Mouse (Mus musculus) ovary, postnatal 14 days (tissue): ENCODE measurements around the gene Med12.

Source experiments
- DNase-seq: peaks from one replicate; pipeline ENCODE4 v3.0.0; 2022; ENCODE audit warnings: low spot score

Med12 gene

DNA sequence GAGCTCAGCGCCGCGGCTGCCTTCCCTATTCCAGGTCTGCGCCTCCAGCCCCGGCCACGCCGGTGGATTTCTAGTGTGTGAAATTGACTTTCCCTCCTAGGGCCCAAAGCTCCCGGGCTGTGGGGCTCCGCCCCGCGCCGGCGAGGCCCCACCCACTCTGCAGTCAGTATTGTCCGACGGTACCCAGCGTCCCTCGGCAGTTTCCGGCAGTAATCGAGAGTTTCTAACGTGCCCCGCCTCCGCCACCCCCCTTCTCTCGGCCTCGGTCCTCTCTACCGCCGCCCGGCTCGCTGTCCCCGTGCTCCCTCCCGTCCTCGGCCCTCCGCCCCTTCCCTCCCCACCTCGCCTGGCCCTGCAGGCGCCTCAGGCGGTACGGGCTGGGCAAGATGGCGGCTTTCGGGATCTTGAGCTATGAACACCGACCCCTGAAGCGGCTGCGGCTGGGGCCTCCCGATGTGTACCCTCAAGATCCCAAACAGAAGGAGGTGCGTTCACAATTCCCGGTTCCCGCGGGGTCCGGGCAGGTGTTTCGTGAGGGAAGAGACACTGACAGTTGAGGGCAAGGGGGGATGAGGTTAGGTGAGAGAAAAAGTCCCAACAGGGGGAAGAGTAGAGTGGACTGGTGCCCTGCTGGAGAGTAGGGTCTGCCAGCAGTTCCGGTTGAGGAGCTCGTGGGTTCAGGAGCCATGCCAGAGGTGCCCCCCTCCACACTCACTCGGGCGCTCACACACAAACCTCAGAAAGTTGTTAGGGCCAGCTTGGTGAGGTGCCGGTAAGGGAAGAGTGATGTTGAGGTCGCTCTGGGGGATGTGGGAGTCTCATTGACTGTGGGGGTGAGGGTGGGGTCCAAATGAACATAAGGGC is at the start of gene Med12:
Med12 (plus strand) TSS at position 156 of the 864 bp plus-strand sequence.
- peak; percentile 69 for DNase-seq

DNA sequence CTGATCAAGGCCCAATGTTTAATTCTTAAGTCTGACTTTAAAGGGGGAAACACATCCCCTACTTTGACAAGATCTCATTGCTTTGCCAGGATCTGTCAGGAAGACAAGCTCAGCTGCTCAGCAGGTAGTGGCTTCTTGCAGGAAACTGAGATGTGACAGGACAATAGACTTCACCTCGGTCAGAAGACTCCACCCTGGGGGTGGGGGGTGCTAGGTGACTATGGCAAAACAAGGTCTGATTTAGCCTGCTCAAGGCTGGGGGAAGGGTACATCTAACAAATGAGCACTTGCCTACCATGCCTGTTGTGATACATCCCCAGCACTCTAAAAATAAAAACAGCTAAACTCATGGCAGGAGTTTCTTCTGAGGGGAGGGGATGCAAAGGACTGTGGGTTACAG is 28.8 kb upstream of the Med12 start:
- DNase-seq: no peak

DNA sequence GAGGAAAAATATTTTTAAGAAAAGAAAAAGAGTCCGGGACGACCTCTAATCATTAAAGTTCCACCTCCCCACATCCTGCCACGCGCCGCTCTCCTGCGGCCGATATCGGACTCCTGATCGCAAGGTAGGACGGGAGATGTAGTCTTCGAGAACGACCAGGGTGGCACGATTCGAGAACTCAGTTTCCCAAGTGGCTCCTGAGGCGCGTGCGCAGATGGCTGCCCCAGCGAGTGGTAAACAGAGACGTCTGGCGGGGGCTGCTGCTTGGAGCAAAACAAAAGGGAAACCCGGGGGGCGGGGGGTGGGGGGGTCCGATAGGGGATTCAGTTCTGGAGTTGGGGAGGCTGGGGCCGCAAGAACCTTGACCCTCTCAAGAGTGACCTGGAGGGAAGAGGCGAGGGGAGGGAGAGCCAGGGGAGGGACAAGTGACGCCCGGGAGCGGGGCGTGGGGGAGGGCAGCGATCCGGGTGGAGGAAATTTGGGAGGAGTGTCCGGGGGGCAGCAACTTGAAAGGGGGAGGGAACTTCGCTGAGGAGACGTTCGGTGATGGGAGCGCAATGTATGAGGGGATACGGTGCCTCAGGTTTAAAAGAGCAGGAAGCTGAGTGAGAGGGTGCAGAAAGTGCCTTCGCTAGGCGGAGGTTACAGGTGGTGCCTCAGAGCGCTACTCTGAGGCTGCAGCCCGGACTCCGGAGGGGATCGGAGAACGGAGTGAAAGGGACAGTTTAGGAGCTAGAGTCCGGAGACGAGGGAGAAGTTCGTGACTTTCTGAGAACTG is 19.7 kb upstream of the Med12 start, which contains the start of gene Foxo4:
Foxo4 (plus strand) TSS at position 577 of the 778 bp plus-strand sequence.
- peak; percentile 64 for DNase-seq

DNA sequence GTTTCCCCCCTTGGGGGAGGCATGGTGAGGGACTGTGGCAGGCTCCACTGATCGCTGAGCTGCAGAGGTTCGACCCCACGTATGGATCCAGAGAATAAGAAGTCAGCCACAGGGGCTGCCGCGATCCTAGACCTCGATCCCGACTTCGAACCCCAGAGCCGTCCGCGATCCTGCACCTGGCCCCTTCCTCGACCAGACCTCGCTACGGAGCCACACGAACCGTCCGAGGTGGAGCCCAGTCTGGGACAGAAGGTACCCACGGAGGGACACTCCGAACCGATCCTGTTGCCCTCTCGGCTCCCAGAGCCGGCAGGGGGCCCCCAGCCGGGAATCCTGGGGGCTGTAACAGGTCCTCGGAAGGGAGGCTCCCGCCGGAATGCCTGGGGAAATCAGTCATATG is 19.1 kb upstream of the Med12 start:
- DNase-seq: no peak

DNA sequence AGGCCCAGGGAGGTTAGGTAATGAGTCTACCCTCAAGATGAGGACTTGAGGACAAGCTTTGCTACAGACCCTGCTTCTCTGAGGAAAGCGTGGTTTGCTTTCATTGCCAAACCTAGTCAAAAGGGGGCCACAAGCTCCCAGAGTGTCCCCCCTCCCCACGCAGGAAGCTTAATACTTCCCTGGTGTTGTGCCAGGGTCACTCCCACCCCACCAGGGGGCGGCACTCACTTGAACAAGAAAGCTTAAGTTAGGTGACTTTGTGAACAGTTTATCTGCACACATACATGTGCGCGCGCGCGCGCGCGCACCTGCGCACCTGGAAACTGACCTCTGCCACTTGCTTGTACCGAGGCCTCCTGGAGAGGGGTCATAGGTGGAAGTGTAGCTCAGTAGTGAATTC is 17.2 kb upstream of the Med12 start:
- no peak for DNase-seq

DNA sequence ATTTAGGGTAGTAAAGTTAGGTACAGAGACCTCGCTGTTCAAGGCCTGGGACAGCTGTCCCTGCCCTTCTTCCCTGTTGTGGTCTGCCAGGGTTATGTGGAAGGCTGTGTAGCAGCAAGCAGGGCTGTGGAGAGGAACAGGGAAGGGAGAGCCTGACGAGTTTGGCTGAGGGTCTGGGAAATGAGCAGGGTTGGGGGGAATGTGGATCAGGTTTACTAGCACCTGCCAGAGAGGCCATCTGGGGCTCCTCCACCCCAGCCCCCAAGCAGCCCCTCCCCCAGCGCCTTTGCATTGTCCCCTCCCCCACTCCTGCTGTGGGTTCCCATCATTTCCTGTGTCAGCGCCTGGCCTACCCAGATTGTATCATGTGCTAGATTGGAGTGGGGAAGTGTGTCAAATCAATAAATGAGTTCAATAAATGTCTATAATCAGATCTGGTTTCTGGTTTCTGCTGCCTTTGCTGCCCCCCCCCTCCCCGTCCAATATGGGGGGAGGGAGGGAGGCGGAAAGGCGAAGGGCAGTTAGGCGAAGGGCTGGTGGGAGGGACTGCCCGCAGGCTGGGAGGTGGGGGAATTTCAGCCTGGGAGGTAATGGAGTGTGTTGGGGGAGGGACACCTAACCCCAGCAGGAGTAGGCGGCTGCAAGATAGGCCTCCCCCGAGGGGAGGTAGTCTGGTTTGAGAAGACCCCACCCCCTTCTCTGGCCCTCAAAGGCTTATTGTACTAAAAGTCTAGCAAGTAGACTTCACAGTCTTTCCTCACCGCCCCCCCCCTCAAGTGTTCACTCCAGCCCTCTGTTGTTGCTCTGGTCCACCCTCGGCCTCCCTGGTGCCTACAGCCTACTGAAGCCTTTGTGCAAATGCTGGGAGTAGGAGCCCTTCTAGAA is 13.1 kb upstream of the Med12 start:
- DNase-seq: no peak

DNA sequence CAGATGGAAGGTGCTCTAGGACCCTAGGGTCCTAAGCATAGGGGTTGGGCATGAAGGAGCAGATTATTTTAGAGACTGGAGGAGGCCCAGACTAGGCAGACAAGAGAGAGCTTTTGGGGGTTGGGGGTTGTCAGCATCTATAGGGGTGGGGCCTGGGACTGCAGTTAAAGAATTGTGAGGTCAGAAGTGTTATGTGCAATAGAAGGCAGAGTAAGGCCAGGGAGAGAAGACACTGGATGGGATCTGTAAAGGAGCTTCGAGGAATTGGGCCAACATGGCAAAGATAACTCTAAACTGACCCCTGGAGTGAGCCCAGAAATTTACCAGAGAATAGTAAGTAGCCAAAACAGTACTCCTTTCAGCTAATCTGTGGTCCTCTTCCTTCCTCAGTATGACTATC is 9.9 kb upstream of the Med12 start, which contains the start of gene Gm614:
Gm614 (minus strand) TSS at position 101 of the 400 bp plus-strand sequence.
- DNase-seq: no peak

DNA sequence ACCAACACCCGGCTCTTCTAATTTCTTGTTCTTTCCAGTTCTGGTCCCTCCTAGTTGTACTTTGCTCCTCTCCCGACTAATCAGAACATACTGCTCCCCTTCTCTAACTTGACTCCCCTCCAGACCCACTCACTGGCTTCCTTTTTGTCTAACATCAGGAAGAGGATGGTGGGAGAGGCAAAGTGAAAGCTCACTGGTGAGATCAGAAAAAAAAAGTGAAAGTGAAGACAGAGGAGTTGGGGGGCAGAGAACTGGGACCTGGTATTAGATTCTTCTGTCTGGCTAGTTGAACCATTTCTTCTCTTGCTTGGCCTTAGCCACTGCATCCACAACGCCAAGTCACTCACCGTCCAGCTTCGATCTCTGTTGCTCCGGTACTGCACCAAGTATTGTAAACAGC is 7.2 kb upstream of the Med12 start:
- no peak for DNase-seq

DNA sequence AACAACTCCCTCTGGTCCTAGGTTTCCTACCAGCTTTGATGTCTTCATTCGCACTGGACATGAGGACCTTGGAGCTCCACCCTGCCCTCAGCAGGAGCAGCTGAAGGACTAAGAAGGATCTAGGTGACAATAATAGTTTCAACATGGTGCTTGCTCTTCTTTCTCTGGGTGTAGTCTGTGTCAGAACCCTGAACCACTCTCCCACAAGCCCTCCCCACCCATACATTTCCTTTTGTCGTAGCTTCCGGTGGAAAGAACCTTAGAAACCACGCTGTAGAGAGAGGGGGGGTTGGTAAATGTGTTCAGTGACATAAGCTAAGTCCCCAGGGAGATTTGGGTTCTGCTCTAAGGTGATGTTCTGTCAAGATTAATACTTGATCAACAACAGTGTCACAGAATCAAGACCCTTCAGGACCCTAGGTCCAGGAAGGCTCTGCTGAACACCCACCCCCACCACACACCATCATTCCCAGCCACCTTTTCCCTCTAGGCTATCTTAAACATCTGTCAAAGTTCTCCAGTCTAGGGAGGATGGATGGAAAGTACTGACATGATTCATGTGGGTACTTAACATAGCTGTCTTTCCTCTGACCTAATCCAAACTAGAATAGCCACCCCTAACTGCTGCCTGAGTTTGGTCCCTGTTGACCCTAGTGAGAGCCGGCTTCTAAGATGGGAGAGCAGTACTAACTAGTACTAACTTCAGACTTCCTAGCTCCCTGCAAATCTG is 5.6 kb upstream of the Med12 start, which contains the start of gene Il2rg:
Il2rg (minus strand) TSS at position 231 of the 730 bp plus-strand sequence.
- DNase-seq: no peak

DNA sequence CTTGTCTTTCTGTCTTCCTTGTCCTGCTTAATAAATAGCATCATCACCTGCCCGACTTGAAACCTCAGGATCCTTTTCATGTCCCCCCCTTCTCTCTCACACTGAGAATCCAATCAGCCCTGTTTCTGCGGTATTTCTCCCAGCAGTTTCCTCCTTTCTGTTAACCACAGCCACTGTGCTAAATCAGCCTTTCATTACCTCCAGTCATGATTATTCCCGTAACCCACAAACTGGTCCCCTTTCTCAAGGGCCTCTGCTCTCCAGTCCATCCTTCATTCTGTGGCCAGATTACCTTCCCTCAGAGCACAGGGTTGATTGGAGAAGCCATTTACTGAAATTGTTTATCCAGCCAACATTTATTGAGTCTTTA is 5.1 kb upstream of the Med12 start, which contains the start of gene Gm20489:
Gm20489 (minus strand) TSS at position 269 of the 370 bp plus-strand sequence.
- no peak for DNase-seq

DNA sequence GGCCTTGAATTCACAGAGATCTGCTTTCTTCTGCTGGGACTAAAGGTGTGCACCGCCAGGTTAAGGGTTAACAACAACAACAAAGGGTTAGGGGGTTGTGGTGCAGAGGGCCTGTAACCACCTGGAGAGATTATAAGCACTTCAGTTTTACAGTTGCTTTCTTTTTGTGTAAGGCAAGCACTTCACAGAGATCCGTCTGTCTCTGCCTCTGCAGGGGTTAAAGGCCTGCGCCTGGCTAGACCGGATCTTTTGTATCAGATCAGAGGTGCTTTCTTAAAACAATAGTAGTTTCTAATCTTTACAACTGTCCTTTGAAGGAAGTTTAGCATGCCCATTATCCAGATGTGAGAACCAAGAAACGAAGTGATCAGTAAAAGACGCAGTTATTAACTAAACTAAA is 420 bp upstream of the Med12 start:
- no peak for DNase-seq

DNA sequence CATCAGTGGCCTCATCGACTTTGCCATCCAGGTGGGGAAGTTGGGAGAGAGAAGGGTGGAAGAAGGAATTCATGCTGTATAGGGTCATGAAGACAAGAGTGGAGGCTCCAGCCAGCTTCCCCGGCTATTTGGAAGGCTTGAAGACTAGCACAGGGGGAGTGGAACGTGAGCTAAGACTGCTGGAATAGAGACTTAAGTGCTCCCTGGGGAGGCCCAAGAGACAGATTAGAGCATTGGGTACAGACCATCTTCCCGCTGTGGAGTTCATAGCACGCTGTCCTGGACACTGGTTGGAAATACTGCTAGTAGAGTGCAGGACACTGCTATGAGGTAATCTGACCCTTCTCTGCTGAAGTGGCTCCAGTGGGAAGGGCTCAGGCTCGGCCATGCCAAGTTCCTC is 9.0 kb downstream of the Med12 start:
- no peak for DNase-seq

DNA sequence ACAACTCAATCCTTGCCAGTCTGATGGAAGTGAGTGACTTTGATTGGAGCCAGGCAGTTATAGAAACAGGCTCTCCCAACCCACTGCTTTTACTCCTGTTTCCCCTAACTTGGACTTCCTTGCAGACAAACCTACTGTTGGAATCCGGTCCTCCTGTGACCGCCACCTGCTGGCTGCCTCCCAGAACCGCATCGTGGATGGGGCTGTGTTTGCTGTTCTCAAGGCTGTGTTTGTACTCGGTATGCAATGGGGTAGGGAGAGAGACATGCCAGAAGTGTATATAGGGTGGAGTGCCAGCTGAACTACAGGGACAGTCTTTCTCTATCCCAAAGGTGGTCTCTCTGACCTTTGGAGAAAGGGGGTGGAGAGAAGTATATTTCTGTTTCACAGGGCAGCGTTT is 11.7 kb downstream of the Med12 start:
- DNase-seq: peak; percentile 31

DNA sequence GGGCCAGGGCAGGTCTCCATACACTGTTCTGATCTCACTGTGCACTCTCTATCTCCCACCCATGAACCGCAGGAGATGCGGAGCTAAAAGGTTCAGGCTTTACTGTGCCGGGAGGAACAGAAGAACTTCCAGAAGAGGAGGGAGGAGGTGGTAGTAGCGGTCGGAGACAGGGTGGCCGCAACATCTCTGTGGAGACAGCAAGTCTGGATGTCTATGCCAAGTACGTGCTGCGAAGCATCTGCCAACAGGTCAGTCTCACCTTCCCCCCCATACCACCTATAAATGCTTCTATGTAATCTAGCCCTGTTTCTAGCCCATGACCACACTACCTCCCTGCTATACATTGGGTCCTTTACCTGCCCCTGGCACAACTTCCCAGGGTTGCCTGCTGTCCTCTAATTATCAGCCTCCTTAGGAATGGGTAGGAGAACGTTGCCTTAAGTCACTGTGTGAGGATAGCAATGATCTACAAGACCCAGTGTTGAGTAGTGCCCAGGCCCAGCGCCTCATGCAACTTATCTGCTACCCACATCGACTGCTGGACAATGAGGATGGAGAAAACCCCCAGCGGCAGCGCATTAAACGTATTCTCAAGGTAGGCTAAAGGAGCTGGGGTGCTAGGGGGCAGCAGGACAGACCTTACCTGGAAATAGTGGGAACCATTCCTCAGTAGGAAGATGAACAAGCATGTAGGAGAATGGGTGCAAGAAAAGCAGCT is 12.3 kb downstream of the Med12 start:
- no peak for DNase-seq

DNA sequence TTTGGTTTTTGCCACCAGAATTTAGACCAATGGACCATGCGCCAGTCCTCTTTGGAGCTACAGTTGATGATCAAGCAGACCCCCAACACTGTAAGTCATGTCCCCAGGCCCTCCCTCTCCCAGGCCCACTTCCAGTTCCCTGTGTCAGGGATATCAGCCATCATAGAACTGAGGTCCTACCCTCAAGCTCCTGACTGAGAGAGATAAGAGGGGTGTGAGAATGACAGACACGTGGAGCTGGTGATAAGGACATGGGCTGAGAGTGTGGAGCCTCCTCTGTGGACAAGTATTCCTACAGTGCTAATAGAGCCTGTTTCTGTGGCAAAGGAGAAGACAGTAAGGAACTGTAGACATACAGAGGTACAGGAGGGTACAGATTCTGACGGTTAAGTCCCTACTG is 13.7 kb downstream of the Med12 start:
- DNase-seq: no peak

DNA sequence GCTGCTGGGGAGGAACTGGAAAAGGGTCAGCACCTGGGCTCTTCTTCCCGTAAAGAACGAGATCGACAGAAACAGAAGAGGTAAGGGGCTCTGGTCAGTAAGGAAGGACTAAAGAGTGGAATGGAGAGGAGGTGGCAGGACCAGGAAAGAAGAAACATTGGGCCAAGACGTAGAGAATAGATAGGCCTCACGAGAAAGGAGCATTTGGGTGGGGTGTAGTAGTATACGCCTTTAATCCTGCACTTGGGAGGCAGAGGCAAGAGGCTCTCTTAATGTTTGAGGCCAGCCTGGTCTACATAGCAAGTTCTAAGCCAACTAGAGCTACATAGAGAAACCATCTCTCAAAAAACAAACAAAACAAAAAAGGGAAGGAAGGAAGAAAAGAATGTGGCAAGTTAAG is 14.6 kb downstream of the Med12 start:
- DNase-seq: no peak

DNA sequence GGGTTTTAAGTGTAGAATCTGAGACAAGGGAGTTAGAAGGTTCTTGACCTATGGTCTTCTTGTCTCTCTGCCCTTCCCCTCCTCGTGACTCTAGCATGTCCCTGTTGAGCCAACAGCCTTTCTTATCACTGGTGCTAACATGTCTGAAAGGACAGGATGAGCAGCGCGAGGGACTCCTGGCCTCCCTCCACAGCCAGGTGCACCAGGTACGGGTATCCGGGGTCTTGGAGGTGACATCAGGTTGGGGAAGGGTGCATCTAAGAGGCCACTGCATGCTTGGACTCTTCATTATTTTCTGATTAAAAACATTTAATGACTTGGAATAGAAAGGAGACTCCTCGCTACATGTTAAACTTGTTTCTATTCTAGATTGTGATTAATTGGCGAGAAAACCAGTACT is 15.2 kb downstream of the Med12 start:
- no peak for DNase-seq

DNA sequence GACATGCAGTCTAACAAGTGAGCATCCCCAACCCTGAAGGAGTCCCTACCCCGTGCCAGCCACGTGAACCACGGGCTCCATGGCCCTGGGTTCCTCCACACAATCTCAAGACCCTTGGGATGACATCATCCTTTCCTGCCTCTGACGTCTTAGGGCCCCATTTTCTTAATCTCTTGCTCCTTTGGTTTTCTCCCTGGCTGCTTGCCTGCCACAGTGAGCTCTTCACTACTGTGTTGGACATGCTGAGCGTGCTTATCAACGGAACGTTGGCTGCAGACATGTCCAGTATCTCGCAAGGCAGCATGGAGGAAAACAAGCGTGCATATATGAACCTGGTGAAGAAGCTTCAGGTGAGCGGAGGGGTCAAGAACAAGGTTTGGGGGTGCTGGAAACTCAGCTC is 16.3 kb downstream of the Med12 start:
- DNase-seq: no peak

DNA sequence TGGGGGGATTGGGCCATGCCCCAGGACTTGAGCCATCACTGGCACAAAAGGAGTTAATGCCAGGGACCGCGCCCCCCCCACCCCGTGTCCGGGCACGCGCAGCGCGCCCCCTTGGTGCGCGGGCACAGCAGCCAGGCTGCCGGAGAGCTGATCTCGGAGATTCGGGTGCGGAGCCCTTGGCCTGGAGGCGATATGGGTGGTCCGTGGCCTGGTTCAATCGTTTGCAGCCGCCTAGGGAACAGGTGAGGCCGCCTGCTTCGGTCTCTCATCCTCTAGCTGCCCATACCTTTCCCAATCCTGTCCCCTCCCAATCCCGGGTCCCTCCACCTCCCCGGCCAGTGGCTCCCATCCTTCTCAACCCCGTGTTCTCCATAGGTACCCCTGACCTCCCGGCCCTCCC is 25.2 kb downstream of the Med12 start, which contains the start of gene Nlgn3:
Nlgn3 (plus strand) TSS at position 114 of the 400 bp plus-strand sequence.
- DNase-seq: no peak
